ENCODE assay signal across 12 mouse cellular contexts in genomic region chr12:51641871-51642270, GRCm38 (mm10). TPM values are rescaled to one million over a fixed set of nuclear protein-coding genes. Genes with fewer than 3 reads are reported as not detected.
DNase-seq lines count a peak whose midpoint lies in the region; ATAC-seq lines count a peak whose summit lies in the region.
"Had no signal": no experiment of that assay in that cellular context is flagged by ENCODE, and none has a peak within 500 bp of the region (broad histone marks: within the 10 kb centered on the region; RNA-seq: fewer than 3 reads in every experiment).

No protein-coding gene starts in this region.

- H3K27me3 ChIP-seq in heart, embryonic 10.5 days (ENCODE audit: insufficient read depth, poor library complexity, severe bottlenecking), result no peaks in the 10 kb centered on the region
- no peaks in the 10 kb centered on the region for H3K27me3 ChIP-seq in liver, embryonic 16.5 days (ENCODE audit: control insufficient read depth, insufficient read depth, low read depth, low read length)
- H3K27me3 ChIP-seq in forebrain, embryonic 10.5 days (ENCODE audit: poor library complexity, severe bottlenecking), result no peaks in the 10 kb centered on the region
- H3K27me3 ChIP-seq: limb, embryonic 15.5 days had no signal

- H3K9ac ChIP-seq in liver, embryonic 16.5 days (ENCODE audit: low read depth, low read length), result no peak overlapping the region
- H3K9ac ChIP-seq: limb, embryonic 15.5 days had no signal

- H3K4me1 ChIP-seq in heart, embryonic 10.5 days, result peaks cover 8% of the 10 kb centered on the region; the same call in 1 of the 2 replicates
- peaks cover 6% of the 10 kb centered on the region for H3K4me1 ChIP-seq in liver, embryonic 16.5 days (ENCODE audit: control insufficient read depth, low read depth, low read length)
- H3K4me1 ChIP-seq in forebrain, embryonic 10.5 days, result no peaks in the 10 kb centered on the region
- H3K4me1 ChIP-seq: limb, embryonic 15.5 days had no signal

- 0 out of 2 replicates have a peak overlapping the region, but pooled peaks have one; percentile 22 for H3K27ac ChIP-seq in heart, embryonic 10.5 days
- no peak overlapping the region for H3K27ac ChIP-seq in liver, embryonic 16.5 days (ENCODE audit: low read length)
- H3K27ac ChIP-seq in forebrain, embryonic 10.5 days, result no peak overlapping the region
- H3K27ac ChIP-seq: limb, embryonic 15.5 days had no signal

- H3K4me2 ChIP-seq in liver, embryonic 16.5 days (ENCODE audit: low read depth, low read length), result no peak overlapping the region
- H3K4me2 ChIP-seq: limb, embryonic 15.5 days had no signal

- DNase-seq in heart, embryonic 10.5 days (ENCODE audit: low spot score), result no peak
- DNase-seq in heart, postnatal 14 days, result no peak
- DNase-seq in cerebellum, adult 11-12 months, result no peak
- no peak for DNase-seq in forebrain, embryonic 10.5 days (ENCODE audit: extremely low spot score, low spot score)
- DNase-seq in right cerebral cortex, adult 18-20 months, result no peak
- DNase-seq: cerebellum, adult 8-10 months had no signal

- no peak overlapping the region for H3K4me3 ChIP-seq in heart, embryonic 10.5 days
- no peak overlapping the region for H3K4me3 ChIP-seq in liver, embryonic 16.5 days (ENCODE audit: low read depth, low read length)
- no peak overlapping the region for H3K4me3 ChIP-seq in forebrain, embryonic 10.5 days
- H3K4me3 ChIP-seq: limb, embryonic 15.5 days had no signal

- H3K36me3 ChIP-seq in heart, embryonic 10.5 days, result peaks cover 23% of the 10 kb centered on the region
- H3K36me3 ChIP-seq in liver, embryonic 16.5 days (ENCODE audit: control insufficient read depth, insufficient read depth), result peaks cover under 1% of the 10 kb centered on the region; the same call in 1 of the 2 replicates
- peaks cover 44% of the 10 kb centered on the region for H3K36me3 ChIP-seq in forebrain, embryonic 10.5 days (replicated peaks)

- H3K9me3 ChIP-seq in heart, embryonic 10.5 days, result no peaks in the 10 kb centered on the region
- no peaks in the 10 kb centered on the region for H3K9me3 ChIP-seq in liver, embryonic 16.5 days (replicated peaks; ENCODE audit: control insufficient read depth, low read length)
- H3K9me3 ChIP-seq in forebrain, embryonic 10.5 days, result no peaks in the 10 kb centered on the region
- H3K9me3 ChIP-seq: limb, embryonic 15.5 days had no signal

- 21% methylated on average over 6 of the region's 6 CpGs for WGBS in heart, embryonic 10.5 days
- WGBS in liver, embryonic 16.5 days (ENCODE audit: insufficient replicate concordance), result 19% methylated on average over 6 of the region's 6 CpGs
- WGBS in forebrain, embryonic 10.5 days, result 81% methylated on average over 6 of the region's 6 CpGs

- ATAC-seq in CD4-positive, CD25-positive, alpha-beta regulatory T cell, adult 4 months, result peak; percentile 58
- ATAC-seq in common myeloid progenitor, adult 5-6 weeks (replicated peaks; ENCODE audit: low read depth, poor library complexity, severe bottlenecking), result peak; percentile 60
- ATAC-seq in liver, embryonic 16.5 days (ENCODE audit: low read depth), result peak; percentile 72
- ATAC-seq: activated CD4-positive, CD25-positive, alpha-beta regulatory T cell, adult 4 months; midbrain, embryonic 16.5 days had no signal

- intact Hi-C loops in heart, postnatal 14 days (cut with DNase I), result no loop called here

RNA-seq across cellular contexts. Expression of gene Coch, which starts 48.7 kb away (rescaled TPM):
- 1.6 and 2.8 TPM in 2 replicates for polyA plus RNA-seq in heart, embryonic 10.5 days (2016; fragmentation: Nextera tagmentation; extraction: Ambion mirVana)
- under 1 TPM; 0.15 to 0.17 TPM for total RNA-seq in heart, postnatal 14 days (2021)
- polyA plus RNA-seq in CD4-positive, CD25-positive, alpha-beta regulatory T cell, adult 4 months (2017; shearing (Covaris generic)), result under 1 TPM; 0.17 to 0.66 TPM
- total RNA-seq in common myeloid progenitor, adult 5-6 weeks (2017), result not detected in 2 replicates
- 0.06 and 0.11 TPM in 2 replicates for polyA plus RNA-seq in liver, embryonic 16.5 days (2015; fragmentation: Nextera tagmentation; extraction: Ambion mirVana)
- polyA plus RNA-seq in forebrain, embryonic 10.5 days (2016; fragmentation: Nextera tagmentation; extraction: Ambion mirVana), result 1.9 and 3.4 TPM in 2 replicates

RNA-seq across cellular contexts. Expression of gene Ap4s1, which starts 49.0 kb away (rescaled TPM):
- polyA plus RNA-seq in heart, embryonic 10.5 days (2016; fragmentation: Nextera tagmentation; extraction: Ambion mirVana), result 34.9 and 36.2 TPM in 2 replicates
- total RNA-seq in heart, postnatal 14 days (2021), result 10 to 100 TPM; 43.4 to 43.8 TPM
- polyA plus RNA-seq in CD4-positive, CD25-positive, alpha-beta regulatory T cell, adult 4 months (2017; shearing (Covaris generic)), result 10 to 100 TPM; 10.9 to 19.7 TPM
- total RNA-seq in common myeloid progenitor, adult 5-6 weeks (2017), result 22.6 and 30.6 TPM in 2 replicates
- 10.7 and 11.1 TPM in 2 replicates for polyA plus RNA-seq in liver, embryonic 16.5 days (2015; fragmentation: Nextera tagmentation; extraction: Ambion mirVana)
- 40.3 and 41.7 TPM in 2 replicates for polyA plus RNA-seq in forebrain, embryonic 10.5 days (2016; fragmentation: Nextera tagmentation; extraction: Ambion mirVana)

RNA-seq across cellular contexts. Expression of gene Strn3, which starts 49.8 kb away (rescaled TPM):
- 37.6 and 39.3 TPM in 2 replicates for polyA plus RNA-seq in heart, embryonic 10.5 days (2016; fragmentation: Nextera tagmentation; extraction: Ambion mirVana)
- 10 to 100 TPM; 87.4 to 93.9 TPM for total RNA-seq in heart, postnatal 14 days (2021)
- 10 to 100 TPM; 21.7 to 31.7 TPM for polyA plus RNA-seq in CD4-positive, CD25-positive, alpha-beta regulatory T cell, adult 4 months (2017; shearing (Covaris generic))
- total RNA-seq in common myeloid progenitor, adult 5-6 weeks (2017), result 72.2 and 76.2 TPM in 2 replicates
- polyA plus RNA-seq in liver, embryonic 16.5 days (2015; fragmentation: Nextera tagmentation; extraction: Ambion mirVana), result 11.3 and 11.8 TPM in 2 replicates
- 40.8 and 41.0 TPM in 2 replicates for polyA plus RNA-seq in forebrain, embryonic 10.5 days (2016; fragmentation: Nextera tagmentation; extraction: Ambion mirVana)
